Mouse (Mus musculus): ENCODE results near the gene Sdr42e1. TPM values are rescaled to one million over a fixed set of nuclear protein-coding genes. Genes with fewer than 3 reads are reported as not detected.

Sdr42e1 gene
- polyA plus RNA-seq, 1 experiment from 2014 or later = 2.1 TPM

Other genes with a start within 250 kb of the Sdr42e1 start
- 0.83 and 0.85 TPM in 2 replicates for gene Plcg2, start 175.4 kb downstream of the Sdr42e1 start, polyA plus RNA-seq (2015; fragmentation: Nextera tagmentation; extraction: Ambion mirVana)
- 0.52 TPM in 1 of 2 replicates, not detected in the other for gene Hsd17b2, start 28.2 kb upstream of the Sdr42e1 start, polyA plus RNA-seq (2015; fragmentation: Nextera tagmentation; extraction: Ambion mirVana)
- gene Mphosph6, start 128.3 kb upstream of the Sdr42e1 start, polyA plus RNA-seq (2015; fragmentation: Nextera tagmentation; extraction: Ambion mirVana) = 35.8 and 40.4 TPM in 2 replicates

All from forebrain, embryonic 16.5 days (tissue).